Mouse (Mus musculus): ENCODE data around the gene Rd3l.

DNA sequence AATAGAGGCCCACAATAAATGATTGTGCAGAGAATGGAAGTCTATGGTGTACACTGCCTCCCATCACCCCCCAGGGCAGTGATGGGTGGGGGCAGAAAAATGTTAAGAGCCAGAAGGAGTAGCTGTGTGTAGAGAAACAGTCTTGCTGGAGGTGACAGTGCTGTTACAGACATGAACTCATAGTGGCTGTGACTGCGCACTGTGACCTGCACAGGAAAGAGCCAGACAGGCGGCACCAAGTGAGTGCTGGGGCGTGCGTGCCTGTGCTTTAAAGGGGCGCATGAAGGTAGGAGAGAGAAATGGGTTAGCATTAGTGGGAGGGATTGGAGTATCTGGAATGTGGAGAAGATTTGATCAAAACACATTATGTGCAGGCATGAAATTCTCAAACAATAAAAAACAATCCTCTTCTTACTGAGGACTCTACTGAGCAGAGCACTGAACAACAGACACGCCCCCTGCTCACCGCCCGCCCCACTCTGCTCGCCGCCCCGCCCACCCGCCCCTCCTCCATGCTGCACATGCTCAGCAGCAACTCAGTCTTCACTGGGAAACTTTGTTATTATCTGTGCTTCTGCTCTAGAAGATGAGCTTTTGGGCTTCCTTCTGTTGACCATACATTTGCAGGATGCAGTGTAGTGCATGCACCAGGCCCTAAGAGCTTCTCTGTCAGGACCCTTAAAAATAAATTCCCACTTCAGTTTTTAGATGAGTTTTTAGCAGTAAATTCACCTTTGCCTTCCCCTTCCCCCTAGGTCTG, 31.6 kb upstream of the Rd3l start:
- TF ChIP-seq CTCF (IDR thresholded peaks at IDR 0.05; ENCODE audit: low read depth), result no peak
- TF ChIP-seq EP300 (optimal IDR thresholded peaks at IDR 0.05), result no peak
